Mouse (Mus musculus): ENCODE data around the gene Golga2.

Gene Golga2

GRCm38 (mm10) chr2:32287334-32287840 is at the start of gene Golga2:
TSS of gene Golga2 (plus strand) at chr2:32287384.
- DNase-seq (ENCODE audit: low read depth): no peak

GRCm38 (mm10) chr2:32237571-32237970 is 49.6 kb upstream of the Golga2 start:
- DNase-seq (ENCODE audit: low read depth): no peak

- DNase-seq (ENCODE audit: low read depth): no peak
These were observed 48.3 kb upstream of the Golga2 start for GRCm38 (mm10) chr2:32238708-32239435.

- DNase-seq (ENCODE audit: low read depth): no peak
These were observed 46.6 kb upstream of the Golga2 start for GRCm38 (mm10) chr2:32240591-32240990.

GRCm38 (mm10) chr2:32242986-32243385 is 44.2 kb upstream of the Golga2 start:
- no peak for DNase-seq (ENCODE audit: low read depth)

- DNase-seq (ENCODE audit: low read depth): no peak
These were observed 40.4 kb upstream of the Golga2 start for GRCm38 (mm10) chr2:32246741-32247140.

GRCm38 (mm10) chr2:32248377-32249361 is 38.5 kb upstream of the Golga2 start:
- DNase-seq (ENCODE audit: low read depth): no peak

- DNase-seq (ENCODE audit: low read depth): no peak
These were observed 35.2 kb upstream of the Golga2 start for GRCm38 (mm10) chr2:32251791-32252527.

- DNase-seq (ENCODE audit: low read depth): no peak
These were observed 34.5 kb upstream of the Golga2 start for GRCm38 (mm10) chr2:32252658-32253057.

- no peak for DNase-seq (ENCODE audit: low read depth)
These were observed 33.8 kb upstream of the Golga2 start for GRCm38 (mm10) chr2:32253352-32253751.

- DNase-seq (ENCODE audit: low read depth): no peak
These were observed 32.6 kb upstream of the Golga2 start for GRCm38 (mm10) chr2:32254563-32254962.

- no peak for DNase-seq (ENCODE audit: low read depth)
These were observed 30.9 kb upstream of the Golga2 start for GRCm38 (mm10) chr2:32256273-32256672.

GRCm38 (mm10) chr2:32258887-32259533 is 28.2 kb upstream of the Golga2 start:
- DNase-seq (ENCODE audit: low read depth): peak; percentile 28

- DNase-seq (ENCODE audit: low read depth): peak; percentile 92
These were observed 27.3 kb upstream of the Golga2 start, which contains the start of gene Uck1 for GRCm38 (mm10) chr2:32259657-32260417. TSS of gene Uck1 (minus strand) at chr2:32260159.

GRCm38 (mm10) chr2:32260635-32261034 is 26.5 kb upstream of the Golga2 start:
- peak; percentile 90 for DNase-seq (ENCODE audit: low read depth)

GRCm38 (mm10) chr2:32275823-32276222 is 11.4 kb upstream of the Golga2 start:
- DNase-seq (ENCODE audit: low read depth): no peak

GRCm38 (mm10) chr2:32282289-32282688 is 4.9 kb upstream of the Golga2 start:
- no peak for DNase-seq (ENCODE audit: low read depth)

- peak; percentile 75 for DNase-seq (ENCODE audit: low read depth)
These were observed 4.5 kb upstream of the Golga2 start for GRCm38 (mm10) chr2:32282727-32283126.

- DNase-seq (ENCODE audit: low read depth): no peak
These were observed 3.2 kb upstream of the Golga2 start for GRCm38 (mm10) chr2:32283986-32284385.

GRCm38 (mm10) chr2:32287923-32288367 is 761 bp downstream of the Golga2 start, which contains the start of gene Swi5:
TSS of gene Swi5 (minus strand) at chr2:32288075.
- peak; percentile 100 for DNase-seq (ENCODE audit: low read depth)
